Mouse (Mus musculus) midbrain, embryonic 15.5 days (tissue): ENCODE data around the gene Adgb. TPM values are rescaled to one million over a fixed set of nuclear protein-coding genes. Genes with fewer than 3 reads are reported as not detected.

ENCODE experiments used
- ATAC-seq: fragments of 200-750 bp; cut with Nextera tagmentation; replicated peaks from 2 replicates; pipeline ENCODE4 v1.8.0; 2017; ENCODE audit warnings: moderate TSS enrichment
- H3K27ac ChIP-seq: fragments of 300-500 bp; sonication (generic); 2 replicates; pipeline ENCODE4 v1.5.1; 2015; ENCODE audit warnings: mild to moderate bottlenecking, inconsistent platforms
- H3K27me3 ChIP-seq: fragments of 300-500 bp; sonication (generic); replicated peaks from 2 replicates; pipeline ENCODE4 v1.6.1; 2015; ENCODE audit warnings: inconsistent platforms
- H3K36me3 ChIP-seq: fragments of 300-500 bp; sonication (generic); replicated peaks from 2 replicates; pipeline ENCODE4 v1.6.1; 2015; ENCODE audit warnings: inconsistent platforms
- H3K4me1 ChIP-seq: fragments of 300-500 bp; sonication (generic); 2 replicates; pipeline ENCODE4 v1.6.1; 2015; ENCODE audit warnings: inconsistent platforms
- H3K4me2 ChIP-seq: fragments of 300-500 bp; sonication (generic); 2 replicates; pipeline ENCODE4 v1.6.1; 2015; ENCODE audit warnings: inconsistent platforms, mild to moderate bottlenecking, moderate library complexity
- H3K4me3 ChIP-seq: fragments of 300-500 bp; sonication (generic); 2 replicates; pipeline ENCODE4 v1.5.1; 2015; ENCODE audit warnings: mild to moderate bottlenecking, inconsistent platforms
- H3K9ac ChIP-seq: fragments of 300-500 bp; sonication (generic); 2 replicates; pipeline ENCODE4 v1.6.1; 2015; ENCODE audit warnings: mild to moderate bottlenecking, inconsistent platforms
- H3K9me3 ChIP-seq: fragments of 300-500 bp; sonication (generic); 2 replicates; pipeline ENCODE4 v1.6.1; 2016; ENCODE audit warnings: inconsistent platforms
- WGBS: fragments of 180-500 bp; shearing (Covaris S2); methylation state at CpG from one replicate; pipeline ENCODE4 v1.1.7; 2015; ENCODE audit warnings: mixed read lengths; 5-methylcytosine and 5-hydroxymethylcytosine counted together
- polyA plus RNA-seq: library from polyadenylated mRNA; unstranded; fragments of >200 nt; fragmentation: Nextera tagmentation; extraction: Ambion mirVana; gene quantifications from 2 replicates; pipeline ENCODE4 v1.2.1, GENCODE M21; 2015

The Adgb gene
- polyA plus RNA-seq, 1 experiment from 2014 or later, result 0.28 TPM

- Histone ChIP-seq H3K4me1 (no peaks in the 10 kb centered on the region), H3K27me3 (no peaks in the 10 kb centered on the region), H3K9ac (no peak overlapping the region), H3K4me3 (no peak overlapping the region), H3K36me3 (no peaks in the 10 kb centered on the region), H3K27ac (no peak overlapping the region), H3K4me2 (no peak overlapping the region), H3K9me3 (no peaks in the 10 kb centered on the region)
- 86% methylated on average over 5 of the region's 5 CpGs for WGBS
- ATAC-seq, result no peak
Observed at GRCm38 (mm10) chr10:10429635-10430034, 42.5 kb downstream of the Adgb start.

GRCm38 (mm10) chr10:10429032-10429431 lies 43.1 kb downstream of the Adgb start:
- Histone ChIP-seq H3K9ac (no peak overlapping the region), H3K4me3 (no peak overlapping the region), H3K9me3 (no peaks in the 10 kb centered on the region), H3K4me1 (no peaks in the 10 kb centered on the region), H3K4me2 (no peak overlapping the region), H3K27ac (no peak overlapping the region), H3K36me3 (no peaks in the 10 kb centered on the region), H3K27me3 (no peaks in the 10 kb centered on the region)
- no peak for ATAC-seq
- WGBS, result 92% methylated on average over 7 of the region's 7 CpGs

GRCm38 (mm10) chr10:10424383-10424782 lies 47.7 kb downstream of the Adgb start:
- Histone ChIP-seq H3K9me3 (no peaks in the 10 kb centered on the region), H3K27me3 (no peaks in the 10 kb centered on the region), H3K4me2 (no peak overlapping the region), H3K4me3 (no peak overlapping the region), H3K27ac (no peak overlapping the region), H3K4me1 (no peaks in the 10 kb centered on the region), H3K9ac (no peak overlapping the region), H3K36me3 (no peaks in the 10 kb centered on the region)
- 95% methylated on average over 2 of the region's 2 CpGs for WGBS
- no peak for ATAC-seq

GRCm38 (mm10) chr10:10411046-10411445 lies 61.1 kb downstream of the Adgb start:
- no peak for ATAC-seq
- Histone ChIP-seq H3K36me3 (no peaks in the 10 kb centered on the region), H3K4me2 (no peak overlapping the region), H3K4me1 (no peaks in the 10 kb centered on the region), H3K4me3 (no peak overlapping the region), H3K9ac (no peak overlapping the region), H3K27me3 (no peaks in the 10 kb centered on the region), H3K9me3 (no peaks in the 10 kb centered on the region), H3K27ac (no peak overlapping the region)
- 87% methylated on average over 5 of the region's 5 CpGs for WGBS

- H3K36me3 ChIP-seq, result no peaks in the 10 kb centered on the region
- H3K9ac ChIP-seq, result no peak overlapping the region
- peak; percentile 92 for ATAC-seq
- no peaks in the 10 kb centered on the region for H3K4me1 ChIP-seq
- no peak overlapping the region for H3K27ac ChIP-seq
- no peak overlapping the region for H3K4me2 ChIP-seq
- WGBS, result 45% methylated on average over 3 of the region's 3 CpGs
- H3K4me3 ChIP-seq, result no peak overlapping the region
- H3K9me3 ChIP-seq, result no peaks in the 10 kb centered on the region
- no peaks in the 10 kb centered on the region for H3K27me3 ChIP-seq
Observed at GRCm38 (mm10) chr10:10408166-10408565, 64.0 kb downstream of the Adgb start.

- H3K27ac ChIP-seq, result no peak overlapping the region
- H3K4me1 ChIP-seq, result no peaks in the 10 kb centered on the region
- no peaks in the 10 kb centered on the region for H3K9me3 ChIP-seq
- H3K27me3 ChIP-seq, result no peaks in the 10 kb centered on the region
- no peak overlapping the region for H3K4me3 ChIP-seq
- H3K9ac ChIP-seq, result no peak overlapping the region
- no peaks in the 10 kb centered on the region for H3K36me3 ChIP-seq
- 78% methylated on average over 4 of the region's 4 CpGs for WGBS
- no peak overlapping the region for H3K4me2 ChIP-seq
- no peak for ATAC-seq
Observed at GRCm38 (mm10) chr10:10395784-10396481, 76.2 kb downstream of the Adgb start.

GRCm38 (mm10) chr10:10374629-10375028 lies 97.5 kb downstream of the Adgb start:
- ATAC-seq, result no peak
- H3K9me3 ChIP-seq, result no peaks in the 10 kb centered on the region
- no peak overlapping the region for H3K4me2 ChIP-seq
- H3K27me3 ChIP-seq, result no peaks in the 10 kb centered on the region
- WGBS, result 62% methylated on average over 1 of the region's 1 CpGs
- H3K36me3 ChIP-seq, result no peaks in the 10 kb centered on the region
- H3K4me3 ChIP-seq, result no peak overlapping the region
- H3K4me1 ChIP-seq, result no peaks in the 10 kb centered on the region
- H3K27ac ChIP-seq, result no peak overlapping the region
- H3K9ac ChIP-seq, result no peak overlapping the region

GRCm38 (mm10) chr10:10364025-10364424 lies 108.1 kb downstream of the Adgb start:
- Histone ChIP-seq H3K4me1 (no peaks in the 10 kb centered on the region), H3K27ac (no peak overlapping the region), H3K36me3 (no peaks in the 10 kb centered on the region), H3K4me2 (no peak overlapping the region), H3K27me3 (no peaks in the 10 kb centered on the region), H3K9me3 (no peaks in the 10 kb centered on the region), H3K4me3 (no peak overlapping the region), H3K9ac (no peak overlapping the region)
- no peak for ATAC-seq
- 73% methylated on average over 1 of the region's 1 CpGs for WGBS

DNA sequence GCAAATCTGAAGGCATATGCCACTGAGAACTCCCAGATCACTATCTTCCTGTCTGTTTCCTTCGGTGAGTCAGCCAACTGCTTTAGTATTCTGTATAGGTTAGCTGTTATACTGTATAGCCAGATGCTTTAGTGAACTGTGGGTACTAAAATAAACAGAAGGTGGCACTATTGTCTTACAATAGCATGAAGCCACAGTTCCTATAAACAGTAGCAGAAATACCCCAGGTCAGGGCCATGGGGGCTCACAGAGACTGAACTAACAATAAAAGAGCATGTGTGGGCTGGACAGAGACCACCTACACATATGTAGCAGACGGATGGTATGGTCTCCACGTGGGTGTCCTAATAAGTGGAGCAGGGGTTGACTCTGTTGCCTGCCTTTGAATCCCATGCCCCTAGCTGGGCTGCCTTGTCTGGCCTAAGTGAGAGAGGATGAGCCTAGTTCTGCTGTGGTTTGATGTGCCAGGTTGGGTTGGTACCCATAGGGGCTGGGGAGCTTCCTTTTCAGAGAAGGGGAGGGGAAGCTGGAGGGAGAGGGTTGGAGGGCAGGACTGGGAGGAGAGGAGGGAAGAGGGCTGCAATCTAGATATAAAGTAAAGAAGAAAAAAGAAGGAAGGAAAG lies 116.4 kb downstream of the Adgb start:
- no peaks in the 10 kb centered on the region for H3K36me3 ChIP-seq
- H3K27ac ChIP-seq, result no peak overlapping the region
- H3K9ac ChIP-seq, result no peak overlapping the region
- 14% methylated on average over 3 of the region's 3 CpGs for WGBS
- H3K4me2 ChIP-seq, result no peak overlapping the region
- H3K27me3 ChIP-seq, result no peaks in the 10 kb centered on the region
- H3K9me3 ChIP-seq, result no peaks in the 10 kb centered on the region
- peak; percentile 92 for ATAC-seq
- no peak overlapping the region for H3K4me3 ChIP-seq
- H3K4me1 ChIP-seq, result no peaks in the 10 kb centered on the region

DNA sequence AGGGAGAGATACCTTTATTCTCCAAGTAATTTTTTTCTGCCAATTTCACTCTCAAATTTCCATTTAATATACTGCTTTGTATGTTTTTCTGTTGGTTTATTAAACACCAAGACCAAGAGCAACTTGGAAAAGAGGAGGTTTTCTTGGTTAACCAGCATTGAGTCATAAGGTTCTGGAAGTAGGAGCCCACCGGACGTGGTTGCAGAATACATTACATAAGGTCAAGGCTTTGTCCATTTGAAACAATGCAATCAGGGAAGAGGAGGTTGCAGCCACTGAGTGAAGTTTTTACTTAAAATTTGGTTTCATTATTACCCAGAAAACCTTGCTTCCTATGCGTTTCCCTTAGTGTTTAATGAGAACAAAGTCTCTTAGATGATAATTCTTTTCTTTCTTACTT lies 119.9 kb downstream of the Adgb start:
- no peak for ATAC-seq
- Histone ChIP-seq H3K4me3 (no peak overlapping the region), H3K9me3 (no peaks in the 10 kb centered on the region), H3K27me3 (no peaks in the 10 kb centered on the region), H3K4me1 (no peaks in the 10 kb centered on the region), H3K4me2 (no peak overlapping the region), H3K27ac (no peak overlapping the region), H3K36me3 (no peaks in the 10 kb centered on the region), H3K9ac (no peak overlapping the region)
- WGBS, result 89% methylated on average over 3 of the region's 3 CpGs

DNA sequence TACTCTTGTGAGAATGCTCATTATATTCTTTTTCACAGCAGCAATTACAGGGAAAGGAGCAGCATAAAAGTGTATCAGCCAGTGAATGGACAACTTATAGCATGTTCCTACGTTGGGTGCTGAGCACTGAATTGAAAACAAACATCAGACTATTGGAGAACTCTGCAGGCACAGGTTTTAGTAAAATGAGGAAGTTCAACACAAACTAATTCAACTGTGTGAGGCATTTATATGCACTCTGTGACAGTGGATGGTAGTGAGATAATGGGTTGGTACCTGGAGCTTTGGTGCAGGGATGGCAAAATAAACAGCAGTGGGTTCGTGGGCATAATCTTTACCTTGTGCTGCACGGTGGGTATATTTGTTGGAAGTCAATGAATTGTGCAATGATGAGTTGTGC lies 121.6 kb downstream of the Adgb start:
- no peaks in the 10 kb centered on the region for H3K4me1 ChIP-seq
- H3K27ac ChIP-seq, result no peak overlapping the region
- no peak overlapping the region for H3K4me3 ChIP-seq
- no peaks in the 10 kb centered on the region for H3K9me3 ChIP-seq
- WGBS, result 81% methylated on average over 3 of the region's 3 CpGs
- H3K4me2 ChIP-seq, result no peak overlapping the region
- H3K9ac ChIP-seq, result no peak overlapping the region
- H3K36me3 ChIP-seq, result no peaks in the 10 kb centered on the region
- no peak for ATAC-seq
- no peaks in the 10 kb centered on the region for H3K27me3 ChIP-seq

DNA sequence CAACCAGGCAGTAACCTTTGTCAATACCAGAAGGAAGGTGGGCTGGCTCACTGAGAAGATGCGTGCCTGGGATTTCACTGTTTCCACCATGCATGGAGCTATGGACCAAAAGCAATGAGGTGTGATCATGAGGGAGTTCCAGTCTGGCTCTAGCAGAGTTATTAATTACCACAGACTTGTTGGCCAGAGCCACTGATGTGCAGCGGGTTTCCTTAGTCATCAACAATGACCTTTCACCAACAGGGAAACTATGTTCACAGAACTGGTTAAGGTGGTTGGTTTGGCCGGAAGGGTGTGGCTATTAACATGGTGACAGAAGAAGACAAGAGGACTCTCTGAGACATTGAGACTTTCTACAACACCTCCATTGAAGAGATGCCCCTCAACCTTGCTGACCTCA lies 128.2 kb downstream of the Adgb start:
- no peak overlapping the region for H3K9ac ChIP-seq
- no peak overlapping the region for H3K4me3 ChIP-seq
- no peak for ATAC-seq
- H3K36me3 ChIP-seq, result no peaks in the 10 kb centered on the region
- 98% methylated on average over 3 of the region's 3 CpGs for WGBS
- no peaks in the 10 kb centered on the region for H3K27me3 ChIP-seq
- no peak overlapping the region for H3K27ac ChIP-seq
- no peaks in the 10 kb centered on the region for H3K4me1 ChIP-seq
- no peak overlapping the region for H3K4me2 ChIP-seq
- H3K9me3 ChIP-seq, result no peaks in the 10 kb centered on the region

- no peak for ATAC-seq
- Histone ChIP-seq H3K9ac (no peak overlapping the region), H3K4me3 (no peak overlapping the region), H3K27me3 (no peaks in the 10 kb centered on the region), H3K36me3 (no peaks in the 10 kb centered on the region), H3K4me1 (peaks cover 5% of the 10 kb centered on the region; the same call in 1 of the 2 replicates), H3K27ac (no peak overlapping the region), H3K9me3 (no peaks in the 10 kb centered on the region), H3K4me2 (no peak overlapping the region)
- WGBS, result 81% methylated on average over 2 of the region's 2 CpGs
Observed at GRCm38 (mm10) chr10:10325560-10325959, 146.6 kb downstream of the Adgb start.
